Mouse (Mus musculus): ENCODE measurements around the gene Atrn.

DNA sequence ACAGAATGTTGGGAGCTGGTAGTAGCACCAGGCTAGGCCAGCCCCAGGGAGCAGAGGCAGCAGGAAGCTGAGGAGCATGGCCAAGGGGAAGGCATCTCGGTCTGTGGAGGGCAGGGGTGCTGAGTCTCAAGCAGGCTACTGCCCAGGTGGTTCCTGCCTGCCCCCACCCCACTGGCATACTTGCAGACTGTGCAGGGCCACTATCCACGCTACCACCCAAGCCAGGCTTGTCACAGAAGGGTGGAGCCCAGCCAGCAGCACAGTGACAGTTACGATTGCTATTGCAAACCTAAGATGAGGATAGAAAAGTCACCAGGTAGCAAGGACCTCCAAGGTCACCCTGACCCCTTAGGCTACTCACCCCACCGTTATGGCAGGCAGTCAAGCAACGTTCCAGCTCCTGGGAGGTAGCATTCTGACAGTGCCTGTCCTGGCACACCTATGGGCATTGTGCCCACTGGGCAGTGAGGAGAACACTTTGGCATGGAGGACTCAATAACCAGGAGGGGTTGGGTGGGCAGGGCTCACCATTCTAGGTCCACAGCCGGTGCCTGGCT is 146.6 kb downstream of the Atrn start:
- no peak for TF ChIP-seq POLR2A (IDR thresholded peaks at IDR 0.05; ENCODE audit: borderline replicate concordance, extremely low read depth, insufficient read depth, insufficient read length, poor library complexity, severe bottlenecking)
- no peak for TF ChIP-seq CTCF (IDR thresholded peaks at IDR 0.05; ENCODE audit: borderline replicate concordance, extremely low read depth, insufficient read depth, insufficient read length)

Measured in brain, embryonic 14.5 days (tissue).